Mouse (Mus musculus): ENCODE data around the gene Abhd2. TPM values are rescaled to one million over a fixed set of nuclear protein-coding genes. Genes with fewer than 3 reads are reported as not detected.

The Abhd2 gene
- polyA plus RNA-seq, 1 experiment: 13.6 TPM

- H3K27ac ChIP-seq (ENCODE audit: control insufficient read depth, insufficient read depth, low read depth, low read length, poor library complexity): no peak overlapping the region
- no peak overlapping the region for H3K4me3 ChIP-seq (replicated peaks; ENCODE audit: control insufficient read depth, low read depth, low read length)
- 84% methylated on average over 2 of the region's 2 CpGs for WGBS
- H3K4me1 ChIP-seq (ENCODE audit: control insufficient read depth, insufficient read depth, low read length): no peaks in the 10 kb centered on the region
- TF ChIP-seq CTCF (IDR thresholded peaks at IDR 0.05; ENCODE audit: control insufficient read depth, insufficient read depth, low read length): no peak
- no peak for TF ChIP-seq POLR2A (IDR thresholded peaks at IDR 0.05; ENCODE audit: borderline replicate concordance, control insufficient read depth, low read depth, low read length)
These were observed 29.6 kb downstream of the Abhd2 start for GRCm38 (mm10) chr7:79302586-79302985.

- H3K4me1 ChIP-seq (ENCODE audit: control insufficient read depth, insufficient read depth, low read length): no peaks in the 10 kb centered on the region
- H3K4me3 ChIP-seq (replicated peaks; ENCODE audit: control insufficient read depth, low read depth, low read length): no peak overlapping the region
- TF ChIP-seq POLR2A (IDR thresholded peaks at IDR 0.05; ENCODE audit: borderline replicate concordance, control insufficient read depth, low read depth, low read length) (no peak), CTCF (IDR thresholded peaks at IDR 0.05; ENCODE audit: control insufficient read depth, insufficient read depth, low read length) (no peak)
- WGBS: 79% methylated on average over 6 of the region's 6 CpGs
- no peak overlapping the region for H3K27ac ChIP-seq (ENCODE audit: control insufficient read depth, insufficient read depth, low read depth, low read length, poor library complexity)
These were observed 30.3 kb downstream of the Abhd2 start for GRCm38 (mm10) chr7:79303183-79303761.

- no peak overlapping the region for H3K4me3 ChIP-seq (replicated peaks; ENCODE audit: control insufficient read depth, low read depth, low read length)
- H3K27ac ChIP-seq (ENCODE audit: control insufficient read depth, insufficient read depth, low read depth, low read length, poor library complexity): no peak overlapping the region
- TF ChIP-seq CTCF (IDR thresholded peaks at IDR 0.05; ENCODE audit: control insufficient read depth, insufficient read depth, low read length): no peak
- no peak for TF ChIP-seq POLR2A (IDR thresholded peaks at IDR 0.05; ENCODE audit: borderline replicate concordance, control insufficient read depth, low read depth, low read length)
- WGBS: 75% methylated on average over 8 of the region's 8 CpGs
- H3K4me1 ChIP-seq (ENCODE audit: control insufficient read depth, insufficient read depth, low read length): peaks cover 6% of the 10 kb centered on the region
These were observed 35.5 kb downstream of the Abhd2 start for GRCm38 (mm10) chr7:79308455-79309030.

- no peak overlapping the region for H3K4me3 ChIP-seq (replicated peaks; ENCODE audit: control insufficient read depth, low read depth, low read length)
- TF ChIP-seq CTCF (IDR thresholded peaks at IDR 0.05; ENCODE audit: control insufficient read depth, insufficient read depth, low read length) (no peak), POLR2A (IDR thresholded peaks at IDR 0.05; ENCODE audit: borderline replicate concordance, control insufficient read depth, low read depth, low read length) (no peak)
- H3K4me1 ChIP-seq (ENCODE audit: control insufficient read depth, insufficient read depth, low read length): peaks cover 11% of the 10 kb centered on the region
- H3K27ac ChIP-seq (ENCODE audit: control insufficient read depth, insufficient read depth, low read depth, low read length, poor library complexity): no peak overlapping the region
- 72% methylated on average over 19 of the region's 19 CpGs for WGBS
These were observed 36.5 kb downstream of the Abhd2 start for GRCm38 (mm10) chr7:79309247-79310190.

GRCm38 (mm10) chr7:79310191-79310555 is 37.2 kb downstream of the Abhd2 start:
- Histone ChIP-seq H3K27ac (ENCODE audit: control insufficient read depth, insufficient read depth, low read depth, low read length, poor library complexity) (no peak overlapping the region), H3K4me1 (ENCODE audit: control insufficient read depth, insufficient read depth, low read length) (peaks cover 11% of the 10 kb centered on the region), H3K4me3 (replicated peaks; ENCODE audit: control insufficient read depth, low read depth, low read length) (no peak overlapping the region)
- TF ChIP-seq CTCF (IDR thresholded peaks at IDR 0.05; ENCODE audit: control insufficient read depth, insufficient read depth, low read length) (no peak), POLR2A (IDR thresholded peaks at IDR 0.05; ENCODE audit: borderline replicate concordance, control insufficient read depth, low read depth, low read length) (no peak)
- 83% methylated on average over 1 of the region's 1 CpGs for WGBS

GRCm38 (mm10) chr7:79311420-79311988 is 38.5 kb downstream of the Abhd2 start:
- Histone ChIP-seq H3K27ac (ENCODE audit: control insufficient read depth, insufficient read depth, low read depth, low read length, poor library complexity) (no peak overlapping the region), H3K4me1 (ENCODE audit: control insufficient read depth, insufficient read depth, low read length) (peaks cover 11% of the 10 kb centered on the region), H3K4me3 (replicated peaks; ENCODE audit: control insufficient read depth, low read depth, low read length) (no peak overlapping the region)
- 86% methylated on average over 5 of the region's 5 CpGs for WGBS
- TF ChIP-seq CTCF (IDR thresholded peaks at IDR 0.05; ENCODE audit: control insufficient read depth, insufficient read depth, low read length) (no peak), POLR2A (IDR thresholded peaks at IDR 0.05; ENCODE audit: borderline replicate concordance, control insufficient read depth, low read depth, low read length) (no peak)

- WGBS: 50% methylated on average over 8 of the region's 8 CpGs
- TF ChIP-seq CTCF (IDR thresholded peaks at IDR 0.05; ENCODE audit: control insufficient read depth, insufficient read depth, low read length) (no peak), POLR2A (IDR thresholded peaks at IDR 0.05; ENCODE audit: borderline replicate concordance, control insufficient read depth, low read depth, low read length) (no peak)
- peaks cover 11% of the 10 kb centered on the region for H3K4me1 ChIP-seq (ENCODE audit: control insufficient read depth, insufficient read depth, low read length)
- no peak overlapping the region for H3K4me3 ChIP-seq (replicated peaks; ENCODE audit: control insufficient read depth, low read depth, low read length)
- peak overlapping the region; percentile 30; the same call in 1 of the 2 replicates for H3K27ac ChIP-seq (ENCODE audit: control insufficient read depth, insufficient read depth, low read depth, low read length, poor library complexity)
These were observed 39.2 kb downstream of the Abhd2 start for GRCm38 (mm10) chr7:79312246-79312645.

All from bone marrow, adult 2 months (tissue).